Mouse (Mus musculus) heart, embryonic 10.5 days (tissue): ENCODE results near the gene Hist1h3f. TPM values are rescaled to one million over a fixed set of nuclear protein-coding genes. Genes with fewer than 3 reads are reported as not detected.
A peak's percentile ranks its signal among the peaks of the same experiment; 100 is the strongest.
"Not testable (repeated sequence)": the region's sequence is repeated elsewhere in the genome, so short reads cannot be mapped to it uniquely, and the experiment has no call there.

ENCODE experiments used
- DNase-seq: peaks from one replicate; pipeline ENCODE4 v3.0.0-alpha.2; 2017; ENCODE audit warnings: low spot score
- H3K27ac ChIP-seq: fragments of 300-500 bp; sonication (generic); 2 replicates; pipeline ENCODE4 v1.5.1; 2016; ENCODE audit warnings: mild to moderate bottlenecking
- H3K27me3 ChIP-seq: fragments of 300-500 bp; sonication (generic); 2 replicates; pipeline ENCODE4 v1.6.1; 2016; ENCODE audit warnings: mild to moderate bottlenecking; ENCODE audit not compliant: poor library complexity, insufficient read depth, severe bottlenecking
- H3K36me3 ChIP-seq: fragments of 300-500 bp; sonication (generic); 2 replicates; pipeline ENCODE4 v1.6.1; 2016; ENCODE audit warnings: mild to moderate bottlenecking, moderate library complexity
- H3K4me1 ChIP-seq: fragments of 300-500 bp; sonication (generic); 2 replicates; pipeline ENCODE4 v1.6.1; 2016; ENCODE audit warnings: mild to moderate bottlenecking
- H3K4me3 ChIP-seq: fragments of 300-500 bp; sonication (generic); 2 replicates; pipeline ENCODE4 v1.5.1; 2016; ENCODE audit warnings: mild to moderate bottlenecking, moderate library complexity
- H3K9me3 ChIP-seq: fragments of 300-500 bp; sonication (generic); 2 replicates; pipeline ENCODE4 v1.6.1; 2016; ENCODE audit warnings: mild to moderate bottlenecking, moderate library complexity
- WGBS: fragments of 180-500 bp; shearing (Covaris S2); methylation state at CpG from one replicate; pipeline ENCODE4 v1.1.7; 2016; 5-methylcytosine and 5-hydroxymethylcytosine counted together
- polyA plus RNA-seq: library from polyadenylated mRNA; unstranded; fragments of >200 nt; fragmentation: Nextera tagmentation; extraction: Ambion mirVana; gene quantifications from 2 replicates; pipeline ENCODE4 v1.2.1, GENCODE M21; 2016

The Hist1h3f gene
- polyA plus RNA-seq, 1 experiment from 2014 or later = 0.99 TPM

- WGBS = 11% methylated on average over 5 of the region's 5 CpGs
- Histone ChIP-seq H3K27ac (no peak overlapping the region), H3K9me3 (no peaks in the 10 kb centered on the region), H3K36me3 (no peaks in the 10 kb centered on the region), H3K27me3 (no peaks in the 10 kb centered on the region), H3K4me1 (peaks cover 3% of the 10 kb centered on the region; the same call in 1 of the 2 replicates), H3K4me3 (peak overlapping the region; percentile 18; the same call in 1 of the 2 replicates)
- peak; percentile 91 for DNase-seq
Observed at GRCm38 (mm10) chr13:23524654-23525053, 19.2 kb upstream of the Hist1h3f start.

DNA sequence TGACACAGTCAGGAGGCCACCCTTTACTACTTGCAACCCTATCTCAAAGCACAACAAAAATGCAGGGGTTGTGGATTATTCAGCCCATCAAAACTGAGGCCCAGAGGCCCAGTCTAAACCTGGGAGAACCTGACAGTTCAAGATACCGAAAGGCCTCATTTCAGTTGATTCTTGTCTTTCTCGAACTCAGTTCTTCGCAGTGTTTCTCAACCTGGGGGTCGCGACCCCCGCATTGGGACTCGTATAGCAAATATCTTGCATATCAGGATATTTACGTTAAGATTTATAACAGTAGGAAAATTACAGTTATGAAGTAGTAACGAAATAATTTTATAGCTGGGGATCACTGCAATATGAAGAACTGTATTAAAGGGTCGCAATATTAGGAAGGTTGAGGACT, 18.0 kb upstream of the Hist1h3f start:
- H3K27ac ChIP-seq = no peak overlapping the region
- WGBS = under 1% methylated on average over 10 of the region's 10 CpGs

GRCm38 (mm10) chr13:23526312-23526711, 17.5 kb upstream of the Hist1h3f start:
- no peaks in the 10 kb centered on the region for H3K36me3 ChIP-seq
- H3K27ac ChIP-seq = peak overlapping the region; percentile 72; the same call in 1 of the 2 replicates
- H3K4me3 ChIP-seq = peak overlapping the region; percentile 59
- under 1% methylated on average over 17 of the region's 17 CpGs for WGBS
- H3K27me3 ChIP-seq = no peaks in the 10 kb centered on the region
- no peaks in the 10 kb centered on the region for H3K9me3 ChIP-seq
- DNase-seq = peak; percentile 91
- H3K4me1 ChIP-seq = peaks cover 3% of the 10 kb centered on the region; the same call in 1 of the 2 replicates

More for the DNA sequence above, 18.0 kb upstream of the Hist1h3f start:
- H3K9me3 ChIP-seq = no peaks in the 10 kb centered on the region
- no peak for DNase-seq
- no peaks in the 10 kb centered on the region for H3K27me3 ChIP-seq
- peaks cover 3% of the 10 kb centered on the region; the same call in 1 of the 2 replicates for H3K4me1 ChIP-seq
- no peaks in the 10 kb centered on the region for H3K36me3 ChIP-seq
- peak overlapping the region; percentile 59 for H3K4me3 ChIP-seq

GRCm38 (mm10) chr13:23529005-23529404, 14.8 kb upstream of the Hist1h3f start:
- Histone ChIP-seq H3K4me3 (peak overlapping the region; percentile 18; the same call in 1 of the 2 replicates), H3K4me1 (peaks cover 15% of the 10 kb centered on the region), H3K27me3 (no peaks in the 10 kb centered on the region), H3K9me3 (no peaks in the 10 kb centered on the region), H3K36me3 (no peaks in the 10 kb centered on the region), H3K27ac (peak overlapping the region; percentile 59; the same call in 1 of the 2 replicates)
- DNase-seq = no peak
- 88% methylated on average over 5 of the region's 5 CpGs for WGBS

DNA sequence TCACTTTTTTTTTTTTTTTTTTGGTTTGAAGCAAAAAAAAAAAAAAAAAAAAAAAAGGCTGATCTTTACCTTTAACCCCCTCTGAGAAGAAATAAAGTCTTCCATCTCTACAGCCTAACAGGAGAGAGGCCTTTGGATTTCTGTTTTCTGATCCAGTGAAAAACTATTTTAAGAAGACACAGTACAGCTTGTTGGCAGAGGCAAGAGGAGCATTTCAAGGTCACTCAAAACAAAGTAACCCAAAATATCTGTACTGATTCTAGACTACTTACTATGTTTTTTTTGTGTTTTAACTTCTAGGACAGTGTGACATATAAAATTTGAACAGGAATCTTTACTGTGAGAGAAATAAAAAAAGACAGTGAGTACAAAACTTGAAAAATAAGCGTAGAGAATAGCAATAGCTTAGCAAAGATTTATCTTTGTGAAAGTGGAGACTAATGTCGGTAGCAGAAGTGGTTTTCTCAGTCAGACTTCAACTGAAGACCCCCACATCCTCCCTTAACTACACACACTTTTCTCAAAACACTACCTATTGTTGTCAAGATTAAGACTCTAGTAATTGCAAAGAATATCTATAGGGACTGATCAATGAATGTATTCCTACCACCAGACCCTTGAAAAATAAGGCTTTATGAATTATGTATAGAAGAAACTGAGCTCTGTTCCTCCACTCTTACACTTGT, 14.2 kb upstream of the Hist1h3f start:
- no peak for DNase-seq
- Histone ChIP-seq H3K9me3 (no peaks in the 10 kb centered on the region), H3K27me3 (no peaks in the 10 kb centered on the region), H3K36me3 (no peaks in the 10 kb centered on the region), H3K27ac (peak overlapping the region; percentile 95), H3K4me1 (peaks cover 18% of the 10 kb centered on the region), H3K4me3 (peak overlapping the region; percentile 67)
- 32% methylated on average over 2 of the region's 2 CpGs for WGBS

GRCm38 (mm10) chr13:23530181-23530900, 13.5 kb upstream of the Hist1h3f start:
- Histone ChIP-seq H3K27ac (peak overlapping the region; percentile 95), H3K4me3 (peak overlapping the region; percentile 67), H3K36me3 (no peaks in the 10 kb centered on the region), H3K4me1 (peaks cover 20% of the 10 kb centered on the region), H3K27me3 (no peaks in the 10 kb centered on the region), H3K9me3 (no peaks in the 10 kb centered on the region)
- WGBS = under 1% methylated on average over 20 of the region's 20 CpGs
- DNase-seq = no peak

GRCm38 (mm10) chr13:23530901-23531875, 12.7 kb upstream of the Hist1h3f start, which contains the start of gene Hist1h4h:
TSS of gene Hist1h4h (plus strand) at chr13:23531050.
- WGBS = under 1% methylated on average over 63 of the region's 70 CpGs

DNA sequence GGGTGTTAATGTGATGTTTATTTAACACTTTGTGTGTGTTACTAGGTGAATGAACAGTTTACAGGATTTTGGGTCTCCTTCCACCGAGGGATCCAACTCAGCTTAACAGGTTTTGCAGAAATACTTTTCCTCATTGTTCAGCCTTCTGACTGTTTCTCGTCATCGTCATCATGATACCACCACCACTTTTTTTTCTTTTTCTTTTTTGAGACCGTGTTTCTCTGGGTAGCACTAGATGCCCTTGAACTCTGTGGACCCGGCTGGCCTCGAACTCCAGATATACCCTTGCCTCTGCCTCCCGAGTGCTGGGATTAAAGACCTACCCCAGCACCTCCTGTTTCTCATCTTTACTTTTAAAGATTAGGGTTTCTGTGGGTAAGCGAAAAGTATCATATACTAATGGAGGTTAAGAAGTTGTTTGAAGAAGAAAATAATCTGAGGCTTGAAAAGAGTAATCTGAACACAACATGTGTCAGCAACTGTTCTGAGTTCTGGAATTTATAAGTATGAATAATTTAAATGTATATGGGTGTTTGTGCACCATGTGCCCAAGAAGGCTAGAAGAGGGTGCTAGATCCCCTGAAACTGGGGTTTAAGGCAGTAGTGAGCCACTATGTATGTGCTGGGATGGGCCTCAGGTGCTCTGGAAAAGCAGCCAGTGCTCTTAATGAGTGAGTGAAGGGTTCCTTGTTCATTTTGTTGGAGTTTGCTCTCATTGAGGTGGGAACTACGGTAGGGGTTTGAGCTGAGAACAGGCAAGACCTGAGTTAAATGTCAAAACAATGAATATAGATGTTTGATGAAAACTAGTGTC, 11.4 kb upstream of the Hist1h3f start:
- 27% methylated on average over 9 of the region's 9 CpGs for WGBS

More at GRCm38 (mm10) chr13:23530901-23531875, 12.7 kb upstream of the Hist1h3f start, which contains the start of gene Hist1h4h:
- peak; percentile 98 for DNase-seq
- H3K4me3 ChIP-seq = peak within 1 kb of the TSS; percentile 67
- H3K27me3 ChIP-seq = no peaks in the 10 kb centered on the region
- H3K4me1 ChIP-seq = peaks cover 21% of the 10 kb centered on the region
- no peaks in the 10 kb centered on the region for H3K9me3 ChIP-seq
- H3K36me3 ChIP-seq = no peaks in the 10 kb centered on the region
- H3K27ac ChIP-seq = peak within 1 kb of the TSS; percentile 95

GRCm38 (mm10) chr13:23533560-23534367, 10.1 kb upstream of the Hist1h3f start, which contains the start of gene Hist1h2af:
TSS of gene Hist1h2af (plus strand) at chr13:23533906.
- 1% methylated on average over 26 of the region's 53 CpGs for WGBS
- not testable (repeated sequence) for H3K9me3 ChIP-seq, H3K27me3 ChIP-seq, H3K36me3 ChIP-seq
- peak; percentile 94 for DNase-seq
- Histone ChIP-seq H3K27ac (peak within 1 kb of the TSS; percentile 95), H3K4me3 (peak within 1 kb of the TSS; percentile 67), H3K4me1 (peaks cover 32% of the 10 kb centered on the region)

More for the DNA sequence above, 11.4 kb upstream of the Hist1h3f start:
- Histone ChIP-seq H3K9me3 (no peaks in the 10 kb centered on the region), H3K4me3 (peak overlapping the region; percentile 67), H3K36me3 (no peaks in the 10 kb centered on the region), H3K27ac (peak overlapping the region; percentile 95), H3K27me3 (no peaks in the 10 kb centered on the region), H3K4me1 (peaks cover 32% of the 10 kb centered on the region)
- DNase-seq = no peak

DNA sequence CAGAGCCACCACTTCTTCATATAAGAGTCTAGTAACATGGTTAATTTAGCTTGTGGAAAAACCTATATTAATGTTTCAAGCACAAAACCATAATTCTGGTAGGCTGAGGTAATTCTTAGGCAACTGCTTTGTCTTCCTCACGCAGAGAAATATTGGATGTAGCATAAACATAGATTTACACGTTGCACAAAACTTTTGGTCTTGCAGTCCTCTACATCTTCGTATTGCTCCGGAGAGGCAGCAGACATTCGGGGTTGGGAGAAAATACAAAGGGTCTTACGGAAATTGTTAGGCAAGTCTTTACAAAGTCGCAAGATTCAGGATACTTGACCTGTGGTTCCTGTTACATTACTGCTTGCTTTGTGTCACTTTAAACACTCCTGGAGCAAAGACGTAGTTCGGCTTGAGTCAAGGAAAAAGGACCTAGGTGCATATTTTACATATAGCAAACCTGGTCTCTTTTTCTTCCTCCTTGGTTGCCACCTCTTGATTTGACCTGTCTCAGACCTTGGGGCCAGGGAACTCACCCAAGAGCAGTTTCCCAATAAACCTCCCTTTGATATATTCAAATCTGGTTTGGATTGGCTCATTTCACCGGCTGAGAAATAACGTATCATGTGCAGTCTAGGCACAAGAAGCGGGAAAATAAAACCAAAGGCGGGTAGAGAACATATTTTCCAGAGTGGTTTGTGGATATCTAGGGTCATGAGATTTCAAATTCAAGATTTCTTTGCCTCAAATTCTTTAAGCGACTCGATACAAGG, 9.3 kb upstream of the Hist1h3f start:
- 3% methylated on average over 15 of the region's 15 CpGs for whole genome bisulfite sequencing
- Histone ChIP-seq H3K27me3 (no peaks in the 10 kb centered on the region), H3K36me3 (no peaks in the 10 kb centered on the region), H3K9me3 (no peaks in the 10 kb centered on the region), H3K4me1 (peaks cover 29% of the 10 kb centered on the region), H3K4me3 (peak overlapping the region; percentile 67), H3K27ac (peak overlapping the region; percentile 95)
- no peak for DNase-seq
